ENCODE assay signal across 20 mouse cellular contexts in the genomic region with DNA sequence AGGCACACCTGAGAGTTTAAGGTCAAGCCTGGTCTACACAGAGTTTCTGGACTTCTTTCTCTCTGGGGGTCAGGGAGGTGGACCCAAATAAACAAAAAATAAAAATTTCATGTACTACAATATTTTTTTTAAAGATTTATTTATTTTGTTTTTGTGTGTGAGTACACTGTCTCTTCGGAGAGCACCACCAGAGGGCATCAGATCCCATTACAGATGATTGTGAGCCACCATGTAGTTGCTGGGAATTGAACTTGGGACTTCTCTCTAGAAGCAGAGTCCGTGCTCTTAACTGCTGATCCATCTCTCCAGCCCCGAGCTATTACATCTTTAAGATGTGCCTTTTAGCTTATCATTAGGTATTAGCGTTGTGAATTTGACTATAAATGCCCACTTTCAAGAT. TPM values are rescaled to one million over a fixed set of nuclear protein-coding genes. Genes with fewer than 3 reads are reported as not detected.
DNase-seq lines count a peak whose midpoint lies in the region; ATAC-seq and TF ChIP-seq lines count a peak whose summit lies in the region.
"Had no signal": no experiment of that assay in that cellular context is flagged by ENCODE, and none has a peak within 500 bp of the region (broad histone marks: within the 10 kb centered on the region; RNA-seq: fewer than 3 reads in every experiment).

No protein-coding gene starts in this region.

- in situ Hi-C loops in CH12.LX (cut with MboI; ENCODE audit: low pct_ligation_motif_present, low pct_unique_long_range_greater_than_20kb, low sequenced_read_pairs), result no loop called here

- 76% methylated on average over 4 of the region's 4 CpGs for WGBS in lung, embryonic 14.5 days
- 74% methylated on average over 4 of the region's 4 CpGs for WGBS in lung, adult 2 months

- H3K79me2 ChIP-seq in CH12.LX (replicated peaks; ENCODE audit: control insufficient read depth, extremely low read depth, insufficient read depth, poor library complexity, severe bottlenecking), result peaks cover 54% of the 10 kb centered on the region

- H3K4me1 ChIP-seq in lung, embryonic 14.5 days (ENCODE audit: insufficient read depth), result no peaks in the 10 kb centered on the region
- no peaks in the 10 kb centered on the region for H3K4me1 ChIP-seq in lung, adult 2 months (ENCODE audit: control insufficient read depth, insufficient read depth, low read length)
- peaks cover 2 to 6% of the 10 kb centered on the region in 2 experiments; a peak in 3 of 4 replicates for H3K4me1 ChIP-seq in CH12.LX (ENCODE audit: control insufficient read depth in 1 of 2, insufficient read depth in 2 of 2)
- no peaks in the 10 kb centered on the region for H3K4me1 ChIP-seq in cortical plate, adult 2 months (ENCODE audit: control insufficient read depth, insufficient read depth, low read length)
- H3K4me1 ChIP-seq: embryonic facial prominence, embryonic 12.5 days; heart, embryonic 13.5 days; hindbrain, embryonic 12.5 days; midbrain, embryonic 15.5 days had no signal

- ATAC-seq in lung, embryonic 14.5 days (ENCODE audit: insufficient read depth), result no peak
- ATAC-seq: midbrain, embryonic 15.5 days had no signal

- H3K9me3 ChIP-seq in lung, embryonic 14.5 days (ENCODE audit: low read depth, low read length), result no peaks in the 10 kb centered on the region
- no peaks in the 10 kb centered on the region for H3K9me3 ChIP-seq in CH12.LX (replicated peaks; ENCODE audit: low read length)
- H3K9me3 ChIP-seq: embryonic facial prominence, embryonic 12.5 days; forebrain, embryonic 10.5 days; heart, embryonic 13.5 days; hindbrain, embryonic 12.5 days; midbrain, embryonic 15.5 days; neural tube, embryonic 13.5 days had no signal

- intact Hi-C loops in heart, postnatal 36 days (cut with DNase I), result no loop called here

- peaks cover 52% of the 10 kb centered on the region for H3K36me3 ChIP-seq in lung, embryonic 14.5 days (ENCODE audit: insufficient read depth)
- H3K36me3 ChIP-seq in CH12.LX (replicated peaks in 1 of 2; ENCODE audit: control insufficient read depth in 1 of 2, insufficient read depth in 1 of 2, low read length in 1 of 2), result peaks cover 45 to 90% of the 10 kb centered on the region in 2 experiments

- no peak overlapping the region for H3K27ac ChIP-seq in lung, embryonic 14.5 days (ENCODE audit: low read depth)
- H3K27ac ChIP-seq in CH12.LX (ENCODE audit: insufficient read depth, low read depth), result no peak overlapping the region
- no peak overlapping the region for H3K27ac ChIP-seq in cortical plate, adult 2 months (ENCODE audit: insufficient read depth, low read length)
- H3K27ac ChIP-seq: embryonic facial prominence, embryonic 12.5 days; forebrain, embryonic 10.5 days; gastrocnemius, adult 2 months; heart, embryonic 13.5 days; hindbrain, embryonic 12.5 days; midbrain, embryonic 15.5 days; neural tube, embryonic 13.5 days had no signal

- peak; percentile 29 for TF ChIP-seq CTCF in lung, embryonic 14.5 days (IDR thresholded peaks at IDR 0.05; ENCODE audit: low read depth)
- no peak for TF ChIP-seq CTCF in lung, adult 2 months (IDR thresholded peaks at IDR 0.05; ENCODE audit: insufficient read depth, low read length)
- TF ChIP-seq CTCF in CH12.LX (conservative IDR thresholded peaks at IDR 0.05 in 1 of 2, IDR thresholded peaks at IDR 0.05 in 1 of 2; ENCODE audit: low read depth in 2 of 2, low read length in 2 of 2), result peak; percentile 20 to 57; a peak in 2 of 4 replicates
- peak; percentile 18; the same call in 1 of the 2 replicates for TF ChIP-seq CTCF in cortical plate, adult 2 months (IDR thresholded peaks at IDR 0.05; ENCODE audit: extremely low read depth, insufficient read depth, low read length)

- no peaks in the 10 kb centered on the region for H3K27me3 ChIP-seq in lung, embryonic 14.5 days (ENCODE audit: insufficient read depth, low read length)
- H3K27me3 ChIP-seq in CH12.LX (replicated peaks), result no peaks in the 10 kb centered on the region
- H3K27me3 ChIP-seq: embryonic facial prominence, embryonic 12.5 days; heart, embryonic 13.5 days; hindbrain, embryonic 12.5 days; midbrain, embryonic 15.5 days; neural tube, embryonic 13.5 days had no signal

- no peak for TF ChIP-seq POLR2A in lung, adult 2 months (IDR thresholded peaks at IDR 0.05; ENCODE audit: borderline replicate concordance, extremely low read depth, low read depth, low read length)
- no peak for TF ChIP-seq POLR2A in CH12.LX (IDR thresholded peaks at IDR 0.05; ENCODE audit: low read depth, low read length)
- TF ChIP-seq POLR2A in cortical plate, adult 2 months (IDR thresholded peaks at IDR 0.05; ENCODE audit: extremely low read depth, insufficient read depth, low read length), result no peak

- dilution Hi-C loops in CH12.LX (cut with MboI; ENCODE audit: extremely low pct_ligation_motif_present, extremely low pct_unique_long_range_greater_than_20kb, low sequenced_read_pairs), result no loop called here

- no peak overlapping the region for H3K9ac ChIP-seq in lung, embryonic 14.5 days
- no peak overlapping the region for H3K9ac ChIP-seq in CH12.LX (ENCODE audit: insufficient read depth, low read depth)
- H3K9ac ChIP-seq: embryonic facial prominence, embryonic 12.5 days; heart, embryonic 13.5 days; hindbrain, embryonic 12.5 days; midbrain, embryonic 15.5 days; neural tube, embryonic 13.5 days had no signal

- no peak overlapping the region for H3K4me2 ChIP-seq in lung, embryonic 14.5 days
- no peak overlapping the region for H3K4me2 ChIP-seq in CH12.LX (ENCODE audit: insufficient read depth, low read depth, poor library complexity, severe bottlenecking)
- H3K4me2 ChIP-seq: embryonic facial prominence, embryonic 12.5 days; heart, embryonic 13.5 days; hindbrain, embryonic 12.5 days; midbrain, embryonic 15.5 days; neural tube, embryonic 13.5 days had no signal

- H3K4me3 ChIP-seq in lung, embryonic 14.5 days (ENCODE audit: low read depth, low read length), result no peak overlapping the region
- H3K4me3 ChIP-seq in lung, adult 2 months (replicated peaks; ENCODE audit: extremely low read depth, low read depth, low read length), result no peak overlapping the region
- H3K4me3 ChIP-seq in CH12.LX (replicated peaks in 1 of 3; ENCODE audit: low read depth in 2 of 3, low read length in 2 of 3, poor library complexity in 1 of 3), result no peak overlapping the region
- no peak overlapping the region for H3K4me3 ChIP-seq in cortical plate, adult 2 months (ENCODE audit: insufficient read depth, low read length)
- H3K4me3 ChIP-seq: embryonic facial prominence, embryonic 12.5 days; forebrain, embryonic 10.5 days; gastrocnemius, adult 2 months; heart, embryonic 13.5 days; hindbrain, embryonic 12.5 days; midbrain, embryonic 15.5 days; neural tube, embryonic 13.5 days had no signal

- peak; percentile 39 for DNase-seq in heart, adult 11 months
- DNase-seq in heart, postnatal 36 days, result no peak
- peak; percentile 17 for DNase-seq in lung, embryonic 14.5 days
- no peak for DNase-seq in lung, adult 2 months
- DNase-seq in CH12.LX (ENCODE audit: extremely low read depth), result no peak
- DNase-seq in left cerebral cortex, adult 8-10 months (ENCODE audit: low spot score in 2 of 2), result no peak
- DNase-seq: cerebellum, adult 2 months; gastrocnemius, adult 2 months; layer of hippocampus, adult 9-11 months; right cerebral cortex, adult 18-20 months; thymus, adult 18-20 months had no signal

- peak; percentile 22 for TF ChIP-seq RAD21 in CH12.LX (IDR thresholded peaks at IDR 0.05; ENCODE audit: low read depth, low read length)

- TF ChIP-seq EP300 in CH12.LX (IDR thresholded peaks at IDR 0.05; ENCODE audit: low read length), result no peak

RNA-seq across cellular contexts. Expression of a gene that starts 18.6 kb away (rescaled TPM):
- 10 to 100 TPM; 35.2 to 40.8 TPM for total RNA-seq in heart, postnatal 36 days (2021)
- 14.4 and 14.7 TPM in 2 replicates for polyA plus RNA-seq in lung, embryonic 14.5 days (2014; fragmentation: Nextera tagmentation; extraction: Ambion mirVana)
- 8.5 and 10.7 TPM in 2 replicates for polyA plus RNA-seq in lung, adult 2 months (2012; rRNA removed)
- 60.4 and 69.8 TPM in 2 replicates for total RNA-seq in CH12.LX (2012; rRNA removed)
- total RNA-seq in CH12.LX (2014; rRNA removed), result 38.8 and 39.5 TPM in 2 replicates
- polyA plus RNA-seq in CH12.LX (2012; ENCODE audit: insufficient read length, low read depth), result 367 and 488 TPM in 2 replicates
- polyA plus RNA-seq in cortical plate, adult 2 months (2012; rRNA removed), result 43.0 and 50.8 TPM in 2 replicates
- total RNA-seq in left cerebral cortex, adult 8-10 months (2022), result 10 to 100 TPM; 50.1 to 67.1 (median 54.3) TPM

RNA-seq across cellular contexts. Expression of a gene that starts 28.6 kb away (rescaled TPM):
- total RNA-seq in heart, postnatal 36 days (2021), result 1 to 10 TPM; 4.6 to 6.6 TPM
- polyA plus RNA-seq in lung, embryonic 14.5 days (2014; fragmentation: Nextera tagmentation; extraction: Ambion mirVana), result 2.1 TPM in 2 replicates
- 20.1 and 33.3 TPM in 2 replicates for polyA plus RNA-seq in lung, adult 2 months (2012; rRNA removed)
- 0.04 and 0.17 TPM in 2 replicates for total RNA-seq in CH12.LX (2012; rRNA removed)
- not detected in 2 replicates for total RNA-seq in CH12.LX (2014; rRNA removed)
- polyA plus RNA-seq in CH12.LX (2012; ENCODE audit: insufficient read length, low read depth), result not detected in 2 replicates
- polyA plus RNA-seq in cortical plate, adult 2 months (2012; rRNA removed), result 3.9 and 5.3 TPM in 2 replicates
- 1 to 10 TPM; 3.7 to 5.0 (median 4.2) TPM for total RNA-seq in left cerebral cortex, adult 8-10 months (2022)

RNA-seq across cellular contexts. Expression of a gene that starts 30.5 kb away (rescaled TPM):
- total RNA-seq in heart, postnatal 36 days (2021), result not detected
- 0.09 TPM in 1 of 2 replicates, not detected in the other for polyA plus RNA-seq in lung, embryonic 14.5 days (2014; fragmentation: Nextera tagmentation; extraction: Ambion mirVana)
- 0.06 TPM in 1 of 2 replicates, not detected in the other for polyA plus RNA-seq in lung, adult 2 months (2012; rRNA removed)
- total RNA-seq in CH12.LX (2012; rRNA removed) (not detected in 2 replicates), CH12.LX (2014; rRNA removed) (not detected in 2 replicates)
- polyA plus RNA-seq in CH12.LX (2012; ENCODE audit: insufficient read length, low read depth), result not detected in 2 replicates
- polyA plus RNA-seq in cortical plate, adult 2 months (2012; rRNA removed), result not detected in 2 replicates
- total RNA-seq in left cerebral cortex, adult 8-10 months (2022), result not detected
- total RNA-seq: gastrocnemius, adult 2 months had no signal
- polyA plus RNA-seq: cerebellum, adult 2 months; embryonic facial prominence, embryonic 12.5 days; forebrain, embryonic 10.5 days; heart, embryonic 13.5 days; hindbrain, embryonic 12.5 days; kidney, embryonic 14.5 days; limb, embryonic 14.5 days; midbrain, embryonic 15.5 days; neural tube, embryonic 13.5 days had no signal

RNA-seq across cellular contexts. Expression of a gene that starts 38.8 kb away (rescaled TPM):
- total RNA-seq in heart, postnatal 36 days (2021), result under 1 TPM in 1 of 2 experiments, not detected in 1; 0.83 TPM
- 0.64 TPM in 1 of 2 replicates, not detected in the other for polyA plus RNA-seq in lung, embryonic 14.5 days (2014; fragmentation: Nextera tagmentation; extraction: Ambion mirVana)
- polyA plus RNA-seq in lung, adult 2 months (2012; rRNA removed), result 70.3 and 198 TPM in 2 replicates
- total RNA-seq in CH12.LX (2012; rRNA removed) (0.68 TPM in 1 of 2 replicates, not detected in the other), CH12.LX (2014; rRNA removed) (0.60 TPM in 1 of 2 replicates, not detected in the other)
- polyA plus RNA-seq in CH12.LX (2012; ENCODE audit: insufficient read length, low read depth), result 1.3 and 1.9 TPM in 2 replicates
- 0.58 and 1.0 TPM in 2 replicates for polyA plus RNA-seq in cortical plate, adult 2 months (2012; rRNA removed)
- 1 to 10 TPM in 1 of 4 experiments, not detected in 3; 1.1 TPM for total RNA-seq in left cerebral cortex, adult 8-10 months (2022)
- total RNA-seq: gastrocnemius, adult 2 months had no signal
- polyA plus RNA-seq: hindbrain, embryonic 12.5 days; kidney, embryonic 14.5 days; midbrain, embryonic 15.5 days; neural tube, embryonic 13.5 days had no signal

RNA-seq across cellular contexts. Expression of a gene that starts 54.0 kb away (rescaled TPM):
- total RNA-seq in heart, postnatal 36 days (2021), result not detected
- polyA plus RNA-seq in lung, embryonic 14.5 days (2014; fragmentation: Nextera tagmentation; extraction: Ambion mirVana), result 0.23 and 0.64 TPM in 2 replicates
- polyA plus RNA-seq in lung, adult 2 months (2012; rRNA removed), result 0.54 TPM in 1 of 2 replicates, not detected in the other
- total RNA-seq in CH12.LX (2012; rRNA removed) (0.21 and 0.55 TPM in 2 replicates), CH12.LX (2014; rRNA removed) (not detected in 2 replicates)
- 0.34 and 0.40 TPM in 2 replicates for polyA plus RNA-seq in CH12.LX (2012; ENCODE audit: insufficient read length, low read depth)
- 0.75 and 0.95 TPM in 2 replicates for polyA plus RNA-seq in cortical plate, adult 2 months (2012; rRNA removed)
- 1 to 10 TPM in 1 of 4 experiments, under 1 TPM in 2, not detected in 1; 0.59 to 1.3 (median 0.80) TPM for total RNA-seq in left cerebral cortex, adult 8-10 months (2022)
- total RNA-seq: gastrocnemius, adult 2 months had no signal
- polyA plus RNA-seq: kidney, embryonic 14.5 days; neural tube, embryonic 13.5 days had no signal

Comparison
In these comparisons a context has a peak if more than half of its experiments do, and no peak if none do; other contexts are left out.
1. DNase-seq: peak in heart, adult 11 months (single experiment) and lung, embryonic 14.5 days (single experiment); none in heart, postnatal 36 days (0 of 2), lung, adult 2 months (single experiment), CH12.LX (single experiment) and left cerebral cortex, adult 8-10 months (0 of 2).